Mouse (Mus musculus): ENCODE results near the gene Svbp.

DNA sequence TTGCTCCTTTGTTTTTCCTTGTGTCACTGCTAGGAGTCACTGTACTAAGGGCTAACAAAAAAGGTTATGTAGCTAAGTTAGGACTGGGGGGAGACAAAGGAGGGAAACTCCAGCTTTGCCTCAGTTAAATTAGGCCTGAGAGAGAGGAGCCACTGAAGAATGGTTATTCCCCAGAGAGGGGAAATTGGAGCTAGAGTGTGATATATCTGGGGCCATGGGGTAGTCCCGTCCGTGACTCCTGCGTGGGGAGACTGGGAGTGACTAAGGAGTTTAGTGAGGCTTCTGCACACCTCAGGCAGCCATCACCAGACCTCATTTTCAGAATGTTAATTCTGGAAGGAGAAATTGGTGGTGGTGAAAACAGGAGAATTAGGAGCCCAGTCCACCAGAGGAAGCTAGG lies 39.2 kb downstream of the Svbp start:
- no peak for TF ChIP-seq POLR2A (IDR thresholded peaks at IDR 0.05; ENCODE audit: insufficient read depth, low read depth, low read length)
- no peak for TF ChIP-seq CTCF (IDR thresholded peaks at IDR 0.05; ENCODE audit: insufficient read depth, low read depth, low read length)

All from olfactory bulb, adult 2 months (tissue).